ENCODE assay signal across 11 mouse cellular contexts in the genomic region with DNA sequence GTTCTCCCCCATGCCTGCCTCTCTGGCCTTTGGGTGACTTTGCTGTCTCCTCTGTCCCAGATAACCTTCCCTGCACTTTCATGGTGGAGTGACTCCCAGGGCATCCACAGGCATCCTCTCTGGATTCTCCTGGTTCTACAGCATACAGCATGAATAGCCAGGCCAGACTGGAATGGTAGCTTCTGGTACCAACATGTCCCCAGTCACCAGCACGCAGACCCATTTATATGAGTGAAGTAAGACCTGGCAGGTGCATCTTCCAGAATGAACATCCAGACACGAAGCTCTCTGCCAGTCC. TPM values are rescaled to one million over a fixed set of nuclear protein-coding genes. Genes with fewer than 3 reads are reported as not detected.
A peak's percentile ranks its signal among the peaks of the same experiment; 100 is the strongest.
DNase-seq lines count a peak whose midpoint lies in the region; ATAC-seq and TF ChIP-seq lines count a peak whose summit lies in the region.
"Had no signal": no experiment of that assay in that cellular context is flagged by ENCODE, and none has a peak within 500 bp of the region (broad histone marks: within the 10 kb centered on the region; RNA-seq: fewer than 3 reads in every experiment).

No protein-coding gene starts in this region.

- TF ChIP-seq CTCF in ES-Bruce4 (IDR thresholded peaks at IDR 0.05; ENCODE audit: low read depth, low read length) = no peak

- intact Hi-C loops in heart, postnatal 25 days (cut with DNase I) = no loop called here
- intact Hi-C loops in gastrocnemius, postnatal 36 days (cut with DNase I) = no loop called here

- WGBS in heart, embryonic 13.5 days = 70% methylated on average over 2 of the region's 2 CpGs
- WGBS in forebrain, embryonic 16.5 days = 79% methylated on average over 2 of the region's 2 CpGs
- WGBS in midbrain, embryonic 12.5 days = 70% methylated on average over 2 of the region's 2 CpGs

- H3K4me2 ChIP-seq in heart, embryonic 13.5 days = peak overlapping the region; percentile 74
- peak overlapping the region; percentile 39 for H3K4me2 ChIP-seq in forebrain, embryonic 16.5 days (ENCODE audit: low read length)
- H3K4me2 ChIP-seq in midbrain, embryonic 12.5 days (replicated peaks) = peak overlapping the region; percentile 55

- no peaks in the 10 kb centered on the region for H3K9me3 ChIP-seq in heart, embryonic 13.5 days
- no peaks in the 10 kb centered on the region for H3K9me3 ChIP-seq in ES-Bruce4 (replicated peaks; ENCODE audit: control insufficient read depth, insufficient read depth, low read length, poor library complexity, severe bottlenecking)
- H3K9me3 ChIP-seq in forebrain, embryonic 16.5 days (ENCODE audit: control insufficient read depth, low read length) = no peaks in the 10 kb centered on the region
- no peaks in the 10 kb centered on the region for H3K9me3 ChIP-seq in midbrain, embryonic 12.5 days
- H3K9me3 ChIP-seq: liver, embryonic 12.5 days had no signal

- no peak for ATAC-seq in heart, embryonic 13.5 days (ENCODE audit: extremely low read depth, insufficient number of reproducible peaks, low FRiP score, low TSS enrichment)
- no peak for ATAC-seq in forebrain, embryonic 16.5 days
- ATAC-seq in midbrain, embryonic 12.5 days (ENCODE audit: low FRiP score, low read depth) = no peak
- no peak for ATAC-seq in erythroblast, adult 5-6 weeks (replicated peaks; ENCODE audit: low FRiP score, poor library complexity, severe bottlenecking)
- ATAC-seq: liver, embryonic 12.5 days had no signal

- no peak for DNase-seq in heart, postnatal 25 days (ENCODE audit: low spot score)
- DNase-seq in urinary bladder, postnatal 25 days (ENCODE audit: low spot score) = no peak
- no peak for DNase-seq in gastrocnemius, postnatal 36 days
- DNase-seq: cerebellum, adult 9-11 months; thymus, adult 2 months had no signal

- peak overlapping the region; percentile 41 for H3K9ac ChIP-seq in heart, embryonic 13.5 days
- no peak overlapping the region for H3K9ac ChIP-seq in ES-Bruce4 (ENCODE audit: low read depth, poor library complexity, severe bottlenecking)
- peak overlapping the region; percentile 15; the same call in 1 of the 2 replicates for H3K9ac ChIP-seq in forebrain, embryonic 16.5 days (replicated peaks; ENCODE audit: low read depth, low read length)
- peak overlapping the region; percentile 92 for H3K9ac ChIP-seq in midbrain, embryonic 12.5 days (replicated peaks)
- H3K9ac ChIP-seq: liver, embryonic 12.5 days had no signal

- H3K27me3 ChIP-seq in heart, embryonic 13.5 days (replicated peaks) = no peaks in the 10 kb centered on the region
- no peaks in the 10 kb centered on the region for H3K27me3 ChIP-seq in ES-Bruce4 (ENCODE audit: control insufficient read depth, insufficient read depth, low read length, poor library complexity, severe bottlenecking)
- no peaks in the 10 kb centered on the region for H3K27me3 ChIP-seq in forebrain, embryonic 16.5 days (replicated peaks; ENCODE audit: control insufficient read depth, insufficient read depth, low read length)
- no peaks in the 10 kb centered on the region for H3K27me3 ChIP-seq in midbrain, embryonic 12.5 days

- H3K4me1 ChIP-seq in heart, embryonic 13.5 days = peaks cover 55% of the 10 kb centered on the region
- H3K4me1 ChIP-seq in ES-Bruce4 (ENCODE audit: control insufficient read depth, insufficient read depth, low read length) = peaks cover 8% of the 10 kb centered on the region
- H3K4me1 ChIP-seq in forebrain, embryonic 16.5 days (replicated peaks; ENCODE audit: control insufficient read depth, insufficient read depth, low read length) = peaks cover 33% of the 10 kb centered on the region
- peaks cover 55% of the 10 kb centered on the region for H3K4me1 ChIP-seq in midbrain, embryonic 12.5 days

- TF ChIP-seq POLR2A in ES-Bruce4 (IDR thresholded peaks at IDR 0.05; ENCODE audit: insufficient read depth, low read length) = no peak

- peak overlapping the region; percentile 43 for H3K27ac ChIP-seq in heart, embryonic 13.5 days (replicated peaks)
- no peak overlapping the region for H3K27ac ChIP-seq in ES-Bruce4 (ENCODE audit: insufficient read depth, low read length)
- no peak overlapping the region for H3K27ac ChIP-seq in forebrain, embryonic 16.5 days (ENCODE audit: low read length)
- peak overlapping the region; percentile 36; the same call in 1 of the 2 replicates for H3K27ac ChIP-seq in midbrain, embryonic 12.5 days (replicated peaks)
- H3K27ac ChIP-seq: liver, embryonic 12.5 days had no signal

- H3K4me3 ChIP-seq in heart, embryonic 13.5 days = peak overlapping the region; percentile 85
- no peak overlapping the region for H3K4me3 ChIP-seq in ES-Bruce4 (ENCODE audit: low read depth, low read length)
- no peak overlapping the region for H3K4me3 ChIP-seq in forebrain, embryonic 16.5 days (replicated peaks; ENCODE audit: low read length)
- peak overlapping the region; percentile 89 for H3K4me3 ChIP-seq in midbrain, embryonic 12.5 days
- H3K4me3 ChIP-seq: liver, embryonic 12.5 days had no signal

- 0 out of 2 replicates have a peak, but pooled peaks have one; percentile 13 for TF ChIP-seq EP300 in ES-Bruce4 (IDR thresholded peaks at IDR 0.05; ENCODE audit: insufficient read depth, low read depth, low read length)

- peaks cover 14% of the 10 kb centered on the region; the same call in 1 of the 2 replicates for H3K36me3 ChIP-seq in heart, embryonic 13.5 days
- H3K36me3 ChIP-seq in ES-Bruce4 (ENCODE audit: control insufficient read depth, insufficient read depth, low read length, poor library complexity, severe bottlenecking) = no peaks in the 10 kb centered on the region
- no peaks in the 10 kb centered on the region for H3K36me3 ChIP-seq in forebrain, embryonic 16.5 days (ENCODE audit: control insufficient read depth, insufficient read depth)
- peaks cover 11% of the 10 kb centered on the region for H3K36me3 ChIP-seq in midbrain, embryonic 12.5 days
- H3K36me3 ChIP-seq: liver, embryonic 12.5 days had no signal

RNA-seq across cellular contexts. Expression of gene Dennd2a, which starts 2.1 kb away (rescaled TPM):
- polyA plus RNA-seq in heart, embryonic 13.5 days (2015; fragmentation: Nextera tagmentation; extraction: Ambion mirVana) = 15.9 and 17.4 TPM in 2 replicates
- total RNA-seq in heart, postnatal 25 days (2021) = 1 to 10 TPM; 7.6 to 9.9 TPM
- 27.5 and 29.8 TPM in 2 replicates for polyA plus RNA-seq in ES-Bruce4 (2011; ENCODE audit: insufficient read depth, insufficient read length, low read depth, missing spikeins)
- 12.0 and 13.1 TPM in 2 replicates for polyA plus RNA-seq in forebrain, embryonic 16.5 days (2015; fragmentation: Nextera tagmentation; extraction: Ambion mirVana)
- polyA plus RNA-seq in midbrain, embryonic 12.5 days (2016; fragmentation: Nextera tagmentation; extraction: Ambion mirVana) = 61.4 and 68.5 TPM in 2 replicates
- total RNA-seq in erythroblast, adult 5-6 weeks (2015; ENCODE audit: low replicate concordance) = 1.3 TPM in 1 of 2 replicates, not detected in the other
- total RNA-seq in erythroblast, adult 5-6 weeks (2017; ENCODE audit: low replicate concordance) = 0.43 and 0.70 TPM in 2 replicates
- total RNA-seq in gastrocnemius, postnatal 36 days (2021) = 1 to 10 TPM; 3.0 to 3.2 TPM

RNA-seq across cellular contexts. Expression of gene Adck2, which starts 18.1 kb away (rescaled TPM):
- 12.6 and 14.6 TPM in 2 replicates for polyA plus RNA-seq in heart, embryonic 13.5 days (2015; fragmentation: Nextera tagmentation; extraction: Ambion mirVana)
- 10 to 100 TPM; 16.5 to 16.6 TPM for total RNA-seq in heart, postnatal 25 days (2021)
- 5.5 and 11.6 TPM in 2 replicates for polyA plus RNA-seq in ES-Bruce4 (2011; ENCODE audit: insufficient read depth, insufficient read length, low read depth, missing spikeins)
- polyA plus RNA-seq in forebrain, embryonic 16.5 days (2015; fragmentation: Nextera tagmentation; extraction: Ambion mirVana) = 50.3 and 50.5 TPM in 2 replicates
- 35.9 and 36.9 TPM in 2 replicates for polyA plus RNA-seq in midbrain, embryonic 12.5 days (2016; fragmentation: Nextera tagmentation; extraction: Ambion mirVana)
- 0.38 and 4.4 TPM in 2 replicates for total RNA-seq in erythroblast, adult 5-6 weeks (2015; ENCODE audit: low replicate concordance)
- total RNA-seq in erythroblast, adult 5-6 weeks (2017; ENCODE audit: low replicate concordance) = 0.56 and 5.9 TPM in 2 replicates
- total RNA-seq in gastrocnemius, postnatal 36 days (2021) = 1 to 10 TPM; 3.9 to 6.9 TPM

RNA-seq across cellular contexts. Expression of gene Gm42420, which starts 30.0 kb away (rescaled TPM):
- 1.1 and 1.8 TPM in 2 replicates for polyA plus RNA-seq in heart, embryonic 13.5 days (2015; fragmentation: Nextera tagmentation; extraction: Ambion mirVana)
- not detected for total RNA-seq in heart, postnatal 25 days (2021)
- not detected in 2 replicates for polyA plus RNA-seq in ES-Bruce4 (2011; ENCODE audit: insufficient read depth, insufficient read length, low read depth, missing spikeins)
- not detected in 2 replicates for polyA plus RNA-seq in forebrain, embryonic 16.5 days (2015; fragmentation: Nextera tagmentation; extraction: Ambion mirVana)
- 0.37 and 1.2 TPM in 2 replicates for polyA plus RNA-seq in midbrain, embryonic 12.5 days (2016; fragmentation: Nextera tagmentation; extraction: Ambion mirVana)
- 5.2 and 6.7 TPM in 2 replicates for total RNA-seq in erythroblast, adult 5-6 weeks (2015; ENCODE audit: low replicate concordance)
- total RNA-seq in erythroblast, adult 5-6 weeks (2017; ENCODE audit: low replicate concordance) = 2.1 TPM in 1 of 2 replicates, not detected in the other
- under 1 TPM in 1 of 2 experiments, not detected in 1; 0.64 TPM for total RNA-seq in gastrocnemius, postnatal 36 days (2021)

RNA-seq across cellular contexts. Expression of gene Ndufb2, which starts 36.8 kb away (rescaled TPM):
- polyA plus RNA-seq in heart, embryonic 13.5 days (2015; fragmentation: Nextera tagmentation; extraction: Ambion mirVana) = 599 and 674 TPM in 2 replicates
- total RNA-seq in heart, postnatal 25 days (2021) = 100 to 1,000 TPM; 685 to 720 TPM
- polyA plus RNA-seq in ES-Bruce4 (2011; ENCODE audit: insufficient read depth, insufficient read length, low read depth, missing spikeins) = 103 and 112 TPM in 2 replicates
- polyA plus RNA-seq in forebrain, embryonic 16.5 days (2015; fragmentation: Nextera tagmentation; extraction: Ambion mirVana) = 318 and 322 TPM in 2 replicates
- 267 and 275 TPM in 2 replicates for polyA plus RNA-seq in midbrain, embryonic 12.5 days (2016; fragmentation: Nextera tagmentation; extraction: Ambion mirVana)
- total RNA-seq in erythroblast, adult 5-6 weeks (2015; ENCODE audit: low replicate concordance) = 5.8 and 46.6 TPM in 2 replicates
- total RNA-seq in erythroblast, adult 5-6 weeks (2017; ENCODE audit: low replicate concordance) = 28.5 and 34.0 TPM in 2 replicates
- 100 to 1,000 TPM; 403 to 433 TPM for total RNA-seq in gastrocnemius, postnatal 36 days (2021)

Comparison
In these comparisons a context has a peak if more than half of its experiments do, and no peak if none do; other contexts are left out.
1. H3K27ac ChIP-seq: peak in heart, embryonic 13.5 days (single experiment) and midbrain, embryonic 12.5 days (single experiment); none in ES-Bruce4 (single experiment) and forebrain, embryonic 16.5 days (single experiment).
2. H3K4me3 ChIP-seq: peak in heart, embryonic 13.5 days (single experiment) and midbrain, embryonic 12.5 days (single experiment); none in ES-Bruce4 (single experiment) and forebrain, embryonic 16.5 days (single experiment).
3. Peak in every context shown above with its lines, with median percentiles within 50 percentile points of each other: H3K4me2 ChIP-seq.